Mouse (Mus musculus): ENCODE measurements around the gene Pgbd5.

DNA sequence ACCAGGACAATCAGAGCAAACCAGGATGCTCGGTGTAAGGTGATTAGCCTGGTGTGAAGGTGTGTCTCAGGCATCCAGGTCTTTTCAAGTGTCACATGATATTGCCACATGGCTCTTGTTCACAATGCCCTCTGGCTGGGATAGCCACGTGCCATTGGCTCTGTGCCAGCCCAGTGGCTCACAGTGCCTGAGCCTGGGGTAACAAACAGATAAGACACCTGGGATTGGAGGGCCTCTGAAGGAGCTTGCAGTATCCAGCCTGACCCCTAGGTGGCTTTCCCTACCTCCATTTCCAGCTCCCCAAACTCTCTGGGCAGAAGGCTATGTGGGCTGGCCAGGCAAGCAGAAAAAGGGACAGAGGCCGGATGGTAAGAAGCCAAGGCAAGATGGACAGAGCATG, 35.6 kb downstream of the Pgbd5 start:
- TF ChIP-seq CTCF (IDR thresholded peaks at IDR 0.05; ENCODE audit: control insufficient read depth, insufficient read depth, insufficient read length) (no peak), MYOG (IDR thresholded peaks at IDR 0.05; ENCODE audit: control insufficient read depth, extremely low read depth, insufficient read length) (no peak), USF1 (IDR thresholded peaks at IDR 0.05; ENCODE audit: low read depth) (no peak), MYOD1 (IDR thresholded peaks at IDR 0.05; ENCODE audit: control insufficient read depth, insufficient read length, low read depth) (no peak)
